Mouse (Mus musculus) stomach, adult 2 months (tissue): ENCODE measurements around the gene Aldh1b1. TPM values are rescaled to one million over a fixed set of nuclear protein-coding genes. Genes with fewer than 3 reads are reported as not detected.

ENCODE experiments used
- polyA plus RNA-seq: library from polyadenylated mRNA; depleted of rRNA; stranded (reverse); fragments of >200 nt; gene quantifications from 2 replicates; pipeline ENCODE4 v1.2.3, GENCODE M21; 2012; rRNA removed

Aldh1b1 gene
- polyA plus RNA-seq: 1.2 and 2.4 TPM in 2 replicates

DNA sequence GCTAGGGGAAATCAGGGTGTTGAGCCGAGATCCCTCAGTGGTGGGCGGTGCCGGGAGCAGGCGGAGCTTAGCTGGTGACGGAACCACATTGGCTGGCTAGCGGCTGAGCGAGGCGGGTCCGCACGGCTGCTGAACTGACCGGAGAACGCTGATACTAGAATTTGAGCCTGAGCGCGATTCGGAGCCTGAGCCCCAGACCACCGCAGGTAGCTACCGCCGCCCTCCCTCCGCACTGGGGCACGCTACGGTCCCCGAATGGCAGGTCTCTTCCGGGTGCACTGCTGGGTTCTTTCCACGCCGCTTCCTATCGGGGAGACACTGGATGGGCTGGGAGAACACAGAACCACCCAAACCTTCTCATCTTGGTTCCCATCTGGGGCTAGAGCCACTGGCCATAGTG lies at the start of gene Aldh1b1:
TSS of gene Aldh1b1 (plus strand) at position 59 of the 400 bp plus-strand sequence.

DNA sequence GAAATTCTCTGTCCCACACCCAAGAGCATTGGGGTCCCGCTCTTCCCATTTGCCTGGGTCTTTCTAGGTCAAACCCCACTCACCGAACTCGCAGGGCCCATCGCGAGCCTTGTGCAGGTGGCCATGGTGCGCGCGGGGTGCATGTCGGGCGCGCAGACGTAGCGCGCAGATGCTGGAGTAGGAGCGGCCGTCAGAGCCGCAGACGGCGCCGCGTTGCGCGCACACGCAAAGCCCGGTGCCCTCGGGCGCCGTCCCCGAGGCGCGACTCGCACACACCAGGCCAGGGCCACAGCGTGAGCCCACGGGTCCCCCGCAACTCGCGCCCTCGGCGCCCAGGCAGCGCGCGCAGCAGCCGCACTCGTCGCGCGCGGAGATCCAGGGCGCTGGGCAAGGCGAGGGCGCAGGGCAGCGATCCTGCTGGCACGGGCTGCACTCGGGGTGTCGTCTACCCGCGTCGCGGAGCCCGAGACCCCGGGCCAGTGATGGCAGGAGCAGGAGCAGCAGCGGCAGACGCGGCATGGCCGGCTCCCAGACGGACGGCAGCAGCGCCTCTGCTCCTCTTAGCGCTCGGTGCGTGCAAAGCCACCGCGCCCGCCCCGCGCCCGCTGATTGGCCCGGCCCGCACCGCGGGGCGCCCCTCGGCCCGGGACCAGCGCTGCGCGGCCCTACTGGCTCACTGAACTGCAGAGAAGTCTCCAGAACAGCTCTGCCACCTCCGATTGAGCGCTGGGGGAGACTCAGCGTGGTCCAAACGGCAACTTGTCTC lies 27.6 kb downstream of the Aldh1b1 start, which contains the start of gene Igfbpl1:
TSS of gene Igfbpl1 (minus strand) at position 649 of the 766 bp plus-strand sequence.

DNA sequence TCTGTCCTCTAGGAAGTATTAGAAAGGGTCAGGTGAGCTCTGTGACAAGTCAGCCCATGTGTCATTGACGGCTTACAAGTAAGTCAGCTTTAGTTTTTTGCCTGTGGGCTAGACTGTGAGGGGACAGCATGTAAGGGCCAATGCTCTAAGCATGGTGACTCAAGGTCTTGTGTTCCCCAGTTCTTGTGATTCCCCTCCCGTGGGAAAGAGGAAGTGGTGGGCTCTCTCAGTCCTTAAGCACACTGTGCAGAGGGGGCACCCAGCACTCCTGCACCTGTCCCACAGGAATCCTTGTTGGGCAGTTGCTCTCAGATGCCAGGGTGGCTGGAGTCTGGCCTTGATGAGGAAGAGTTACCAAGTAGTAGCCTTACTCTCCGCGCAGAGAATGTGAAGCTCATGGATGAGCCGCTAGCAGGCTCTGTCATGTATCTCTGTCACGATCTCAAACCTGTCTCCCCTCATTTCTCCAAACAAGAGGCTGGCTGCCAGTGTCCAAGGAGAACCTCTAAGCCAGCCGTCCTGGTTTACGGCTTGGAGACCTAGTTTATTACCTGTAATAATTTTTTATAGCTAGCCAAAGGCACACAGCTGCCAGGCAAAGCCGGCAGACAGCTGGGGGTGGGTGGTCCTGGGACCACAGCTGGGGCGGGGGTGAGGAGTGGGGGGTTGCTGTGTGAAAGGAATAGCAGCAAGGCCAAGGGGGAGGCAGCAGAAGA lies 49.4 kb downstream of the Aldh1b1 start, which contains the start of gene Stra6l:
TSS of gene Stra6l (plus strand) at position 556 of the 716 bp plus-strand sequence.

Other genes with a start within 250 kb of the Aldh1b1 start
- gene Igfbpl1, start 27.9 kb downstream of the Aldh1b1 start, polyA plus RNA-seq: 0.06 TPM in 2 replicates
- gene Stra6l, start 49.6 kb downstream of the Aldh1b1 start, polyA plus RNA-seq: 0.18 and 0.22 TPM in 2 replicates
- 0.03 and 0.05 TPM in 2 replicates for gene Ccdc180, start 91.3 kb downstream of the Aldh1b1 start, polyA plus RNA-seq
- 4.6 and 5.6 TPM in 2 replicates for gene Tdrd7, start 166.3 kb downstream of the Aldh1b1 start, polyA plus RNA-seq
- gene Tmod1, start 239.9 kb downstream of the Aldh1b1 start, polyA plus RNA-seq: 0.65 and 1.2 TPM in 2 replicates